In the genomic region with DNA sequence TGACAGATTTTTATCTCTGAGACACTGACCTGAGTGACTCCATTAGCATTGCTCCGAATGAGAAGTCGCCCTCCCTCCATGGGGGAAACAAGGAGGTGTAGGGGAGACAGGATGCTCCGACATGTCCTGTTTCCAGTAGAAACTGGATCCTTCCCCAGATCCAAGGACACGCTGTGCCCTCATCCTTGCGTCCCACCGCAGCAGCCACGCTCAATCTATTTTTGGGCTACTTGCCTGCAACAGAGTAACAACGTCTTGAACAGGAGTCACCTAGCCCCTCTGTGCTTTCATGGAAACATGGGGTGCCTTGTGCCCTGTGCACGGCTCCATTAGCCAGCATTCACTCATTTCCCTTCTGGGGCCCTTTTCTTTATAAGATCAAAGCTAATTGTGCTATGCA, we compare ENCODE assay signal across 9 mouse cellular contexts. TPM values are rescaled to one million over a fixed set of nuclear protein-coding genes. Genes with fewer than 3 reads are reported as not detected.
DNase-seq lines count a peak whose midpoint lies in the region; ATAC-seq lines count a peak whose summit lies in the region.
"Had no signal": no experiment of that assay in that cellular context is flagged by ENCODE, and none has a peak within 500 bp of the region (broad histone marks: within the 10 kb centered on the region; RNA-seq: fewer than 3 reads in every experiment).

A gene (minus strand): TSS at position 143 of the 400 bp plus-strand sequence.

- H3K4me2 ChIP-seq in embryonic facial prominence, embryonic 13.5 days = no peak within 1 kb of the TSS
- H3K4me2 ChIP-seq in hindbrain, embryonic 12.5 days (replicated peaks) = no peak within 1 kb of the TSS
- H3K4me2 ChIP-seq in midbrain, embryonic 11.5 days = no peak within 1 kb of the TSS

- no peak for ATAC-seq in embryonic facial prominence, embryonic 13.5 days (ENCODE audit: insufficient number of reproducible peaks, insufficient read depth, low FRiP score, low TSS enrichment, low read depth)
- ATAC-seq in hindbrain, embryonic 12.5 days (ENCODE audit: low FRiP score) = no peak
- ATAC-seq in midbrain, embryonic 11.5 days (ENCODE audit: low FRiP score) = no peak
- ATAC-seq: Patski had no signal

- no peaks in the 10 kb centered on the region for H3K9me3 ChIP-seq in embryonic facial prominence, embryonic 13.5 days
- H3K9me3 ChIP-seq in hindbrain, embryonic 12.5 days (replicated peaks) = no peaks in the 10 kb centered on the region
- no peaks in the 10 kb centered on the region for H3K9me3 ChIP-seq in midbrain, embryonic 11.5 days (ENCODE audit: control insufficient read depth, low read length)

- H3K9ac ChIP-seq in embryonic facial prominence, embryonic 13.5 days = no peak within 1 kb of the TSS
- no peak within 1 kb of the TSS for H3K9ac ChIP-seq in hindbrain, embryonic 12.5 days
- H3K9ac ChIP-seq in midbrain, embryonic 11.5 days (ENCODE audit: low read length) = no peak within 1 kb of the TSS

- no peaks in the 10 kb centered on the region for H3K27me3 ChIP-seq in embryonic facial prominence, embryonic 13.5 days
- 0 out of 2 replicates have a peak, but pooled peaks cover 8% of the 10 kb centered on the region for H3K27me3 ChIP-seq in hindbrain, embryonic 12.5 days
- H3K27me3 ChIP-seq in midbrain, embryonic 11.5 days (ENCODE audit: control insufficient read depth, insufficient read depth, low read length) = no peaks in the 10 kb centered on the region
- H3K27me3 ChIP-seq: Patski had no signal

- no peaks in the 10 kb centered on the region for H3K4me1 ChIP-seq in embryonic facial prominence, embryonic 13.5 days
- H3K4me1 ChIP-seq in hindbrain, embryonic 12.5 days = peaks cover 5% of the 10 kb centered on the region; the same call in 1 of the 2 replicates
- peaks cover 6% of the 10 kb centered on the region for H3K4me1 ChIP-seq in midbrain, embryonic 11.5 days (ENCODE audit: control insufficient read depth, insufficient read depth, low read length)

- whole genome bisulfite sequencing in embryonic facial prominence, embryonic 13.5 days = 80% methylated on average over 9 of the region's 9 CpGs
- 68% methylated on average over 9 of the region's 9 CpGs for WGBS in hindbrain, embryonic 12.5 days
- 83% methylated on average over 9 of the region's 9 CpGs for WGBS in midbrain, embryonic 11.5 days

- no peak within 1 kb of the TSS for H3K4me3 ChIP-seq in embryonic facial prominence, embryonic 13.5 days
- H3K4me3 ChIP-seq in hindbrain, embryonic 12.5 days = no peak within 1 kb of the TSS
- H3K4me3 ChIP-seq in midbrain, embryonic 11.5 days (ENCODE audit: low read depth, low read length) = no peak within 1 kb of the TSS

- DNase-seq in layer of hippocampus, adult 18-20 months (ENCODE audit: low spot score in 2 of 2) = no peak
- no peak for DNase-seq in layer of hippocampus, adult 9-10 months (ENCODE audit: low spot score)
- peak; percentile 82 for DNase-seq in midbrain, embryonic 11.5 days (ENCODE audit: low spot score, missing footprints)
- no peak for DNase-seq in natural killer cell, adult 2 months (ENCODE audit: low spot score in 2 of 2)
- no peak for DNase-seq in right cerebral cortex, adult 2 months (ENCODE audit: low spot score in 2 of 2)
- DNase-seq in thymus, postnatal 10 days (ENCODE audit: low spot score in 2 of 2) = no peak

- H3K27ac ChIP-seq in embryonic facial prominence, embryonic 13.5 days = no peak within 1 kb of the TSS
- no peak within 1 kb of the TSS; the same call in 1 of the 2 replicates for H3K27ac ChIP-seq in hindbrain, embryonic 12.5 days
- H3K27ac ChIP-seq in midbrain, embryonic 11.5 days (ENCODE audit: low read depth, low read length) = no peak within 1 kb of the TSS

- H3K36me3 ChIP-seq in embryonic facial prominence, embryonic 13.5 days = no peaks in the 10 kb centered on the region
- H3K36me3 ChIP-seq in hindbrain, embryonic 12.5 days = no peaks in the 10 kb centered on the region
- no peaks in the 10 kb centered on the region for H3K36me3 ChIP-seq in midbrain, embryonic 11.5 days (ENCODE audit: control insufficient read depth, insufficient read depth, low read length)

RNA-seq across cellular contexts. Expression of the gene that starts here (rescaled TPM):
- total RNA-seq in layer of hippocampus, adult 18-20 months (2021) = 10 to 100 TPM; 14.8 to 16.6 TPM
- 98.2 and 104 TPM in 2 replicates for polyA plus RNA-seq in embryonic facial prominence, embryonic 13.5 days (2015; fragmentation: Nextera tagmentation; extraction: Ambion mirVana)
- polyA plus RNA-seq in hindbrain, embryonic 12.5 days (2016; fragmentation: Nextera tagmentation; extraction: Ambion mirVana) = 58.7 and 68.1 TPM in 2 replicates
- polyA plus RNA-seq in midbrain, embryonic 11.5 days (2014; fragmentation: Nextera tagmentation; extraction: Ambion mirVana) = 13.6 and 16.3 TPM in 2 replicates
